Mouse (Mus musculus): ENCODE results near the gene Sntb2. TPM values are rescaled to one million over a fixed set of nuclear protein-coding genes. Genes with fewer than 3 reads are reported as not detected.

Gene Sntb2
- total and polyA plus RNA-seq, 3 experiments, result 3.6 to 3.8 TPM; not detected in 1

- Histone ChIP-seq H3K27me3 (ENCODE audit: control insufficient read depth in 1 of 2, insufficient read depth in 2 of 2, low read length in 2 of 2) (no peaks in the 10 kb centered on the region), H3K9me3 (replicated peaks; ENCODE audit: insufficient read depth, low read length) (no peaks in the 10 kb centered on the region), H3K27ac (ENCODE audit: control insufficient read depth, low read depth, low read length) (peak within 1 kb of the TSS; percentile 85), H3K36me3 (ENCODE audit: control insufficient read depth in 1 of 2, insufficient read depth in 2 of 2, low read length in 2 of 2) (peaks cover 0 to 22% of the 10 kb centered on the region in 2 experiments; a peak in 2 of 4 replicates), H3K9ac (ENCODE audit: control insufficient read depth, low read depth, low read length, poor library complexity, severe bottlenecking) (peak within 1 kb of the TSS; percentile 100), H3K4me1 (ENCODE audit: control insufficient read depth in 1 of 2, insufficient read depth in 2 of 2, low read length in 2 of 2) (peaks cover 0 to 20% of the 10 kb centered on the region in 2 experiments; a peak in 3 of 4 replicates), H3K4me3 (ENCODE audit: control insufficient read depth in 1 of 2, insufficient read depth in 1 of 2, low read depth in 2 of 2, low read length in 2 of 2) (peak within 1 kb of the TSS; percentile 92 to 99), H3K79me2 (ENCODE audit: control insufficient read depth, insufficient read depth, low read length, poor library complexity) (peaks cover 14% of the 10 kb centered on the region)
- peak; percentile 94 for DNase-seq (ENCODE audit: low read depth, low spot score)
- TF ChIP-seq TAL1 (IDR thresholded peaks at IDR 0.05; ENCODE audit: low read length) (no peak), RAD21 (IDR thresholded peaks at IDR 0.05; ENCODE audit: low read depth, low read length) (peak; percentile 18), MYB (IDR thresholded peaks at IDR 0.05; ENCODE audit: low read depth, low read length) (no peak), RCOR1 (IDR thresholded peaks at IDR 0.05; ENCODE audit: low read depth, low read length) (no peak), BHLHE40 (IDR thresholded peaks at IDR 0.05; ENCODE audit: borderline replicate concordance, low read depth, low read length) (no peak), JUND (IDR thresholded peaks at IDR 0.05; ENCODE audit: low read depth, low read length) (no peak), GATA1 (IDR thresholded peaks at IDR 0.05; ENCODE audit: low read depth, low read length) (no peak), USF2 (IDR thresholded peaks at IDR 0.05; ENCODE audit: borderline replicate concordance in 1 of 2, insufficient read depth in 1 of 2, low read depth in 1 of 2, low read length in 2 of 2) (no peak), HCFC1 (IDR thresholded peaks at IDR 0.05; ENCODE audit: low read depth, low read length) (peak; percentile 85), ZKSCAN1 (IDR thresholded peaks at IDR 0.05; ENCODE audit: low read depth, low read length) (no peak), CTCF (IDR thresholded peaks at IDR 0.05 in 2 of 3, conservative IDR thresholded peaks at IDR 0.05 in 1 of 3; ENCODE audit: control insufficient read depth in 1 of 3, insufficient read depth in 1 of 3, low read depth in 2 of 3, low read length in 3 of 3, poor library complexity in 1 of 3, severe bottlenecking in 1 of 3) (peak in 2 of 3 experiments; percentile 77 to 83; a peak in 5 of 6 replicates), POLR2A (IDR thresholded peaks at IDR 0.05; ENCODE audit: control insufficient read depth in 1 of 2, insufficient read depth in 1 of 2, low read depth in 1 of 2, low read length in 2 of 2, poor library complexity in 1 of 2) (peak; percentile 78 to 96; a peak in 3 of 4 replicates), GABPA (IDR thresholded peaks at IDR 0.05; ENCODE audit: low read depth, low read length) (no peak), ELF1 (IDR thresholded peaks at IDR 0.05; ENCODE audit: low read depth, low read length) (0 out of 2 replicates have a peak, but pooled peaks have one; percentile 28), NELFE (IDR thresholded peaks at IDR 0.05; ENCODE audit: low read depth, low read length) (peak; percentile 74), EP300 (IDR thresholded peaks at IDR 0.05; ENCODE audit: low read depth in 1 of 2, low read length in 2 of 2) (0 out of 4 replicates have a peak, but pooled peaks of 1 of the 2 experiments have one; percentile 6), NRF1 (IDR thresholded peaks at IDR 0.05; ENCODE audit: insufficient read depth, low read depth, low read length, poor library complexity, severe bottlenecking) (no peak; the same call in 1 of the 2 replicates), KAT2A (conservative IDR thresholded peaks at IDR 0.05; ENCODE audit: low read depth, low read length) (no peak; the same call in 1 of the 2 replicates), ETS1 (IDR thresholded peaks at IDR 0.05; ENCODE audit: low read depth, low read length) (0 out of 2 replicates have a peak, but pooled peaks have one; percentile 10), SMC3 (IDR thresholded peaks at IDR 0.05; ENCODE audit: low read depth, low read length) (peak; percentile 59), ZMIZ1 (IDR thresholded peaks at IDR 0.05; ENCODE audit: low read depth, low read length) (peak; percentile 68; the same call in 1 of the 2 replicates), ZNF384 (IDR thresholded peaks at IDR 0.05; ENCODE audit: low read depth, low read length) (no peak), SIN3A (IDR thresholded peaks at IDR 0.05; ENCODE audit: low read length) (peak; percentile 62), MAX (IDR thresholded peaks at IDR 0.05; ENCODE audit: low read length) (0 out of 2 replicates have a peak, but pooled peaks have one; percentile 12), MXI1 (IDR thresholded peaks at IDR 0.05; ENCODE audit: low read depth, low read length) (peak; percentile 34), MAFK (IDR thresholded peaks at IDR 0.05; ENCODE audit: borderline replicate concordance, low read depth, low read length) (no peak), ZC3H11A (IDR thresholded peaks at IDR 0.05; ENCODE audit: low read depth, low read length) (peak; percentile 7; the same call in 1 of the 2 replicates), UBTF (IDR thresholded peaks at IDR 0.05; ENCODE audit: borderline replicate concordance, insufficient read depth, low read depth, low read length) (peak; percentile 87; the same call in 1 of the 2 replicates), CHD1 (IDR thresholded peaks at IDR 0.05; ENCODE audit: low read depth, low read length) (no peak), MYC (IDR thresholded peaks at IDR 0.05; ENCODE audit: low read depth, low read length) (no peak), TBP (IDR thresholded peaks at IDR 0.05; ENCODE audit: low read depth, low read length) (peak; percentile 53; the same call in 1 of the 2 replicates), POLR2AphosphoS2 (IDR thresholded peaks at IDR 0.05; ENCODE audit: low read length) (peak; percentile 81), MAZ (IDR thresholded peaks at IDR 0.05; ENCODE audit: low read depth, low read length) (peak; percentile 61; the same call in 1 of the 2 replicates), USF1 (IDR thresholded peaks at IDR 0.05; ENCODE audit: low read depth, low read length) (peak; percentile 44)
Observed at GRCm38 (mm10) chr8:107030650-107031576, 95.4 kb downstream of the Sntb2 start, which contains the start of gene Vps4a. Gene Vps4a (plus strand): TSS chr8:107031222.
